Mouse (Mus musculus): ENCODE measurements around the gene Atp5g1. TPM values are rescaled to one million over a fixed set of nuclear protein-coding genes. Genes with fewer than 3 reads are reported as not detected.
"Not testable (repeated sequence)": the region's sequence is repeated elsewhere in the genome, so short reads cannot be mapped to it uniquely, and the experiment has no call there.

Atp5g1 gene
- polyA plus RNA-seq, 1 experiment from 2014 or later, result 1,086 TPM

GRCm38 (mm10) chr11:96111751-96112150, 36.3 kb upstream of the Atp5g1 start, which contains the start of gene Calcoco2:
Gene Calcoco2 (minus strand): TSS chr11:96111964.
- no peaks in the 10 kb centered on the region for H3K36me3 ChIP-seq (ENCODE audit: control insufficient read depth, insufficient read depth, low read length)
- DNase-seq (ENCODE audit: low spot score), result no peak
- ATAC-seq (replicated peaks; ENCODE audit: low FRiP score, low TSS enrichment, low read depth), result no peak
- no peaks in the 10 kb centered on the region for H3K9me3 ChIP-seq (ENCODE audit: control insufficient read depth, low read length)
- H3K9ac ChIP-seq (ENCODE audit: low read length), result no peak within 1 kb of the TSS
- no peaks in the 10 kb centered on the region for H3K4me1 ChIP-seq (replicated peaks; ENCODE audit: control insufficient read depth, insufficient read depth, low read length)
- no peak within 1 kb of the TSS for H3K4me3 ChIP-seq (ENCODE audit: low read depth, low read length)
- 42% methylated on average over 14 of the region's 14 CpGs for WGBS
- no peak within 1 kb of the TSS for H3K4me2 ChIP-seq (ENCODE audit: low read length)
- H3K27ac ChIP-seq (ENCODE audit: low read depth), result no peak within 1 kb of the TSS
- no peaks in the 10 kb centered on the region for H3K27me3 ChIP-seq (replicated peaks; ENCODE audit: control insufficient read depth, insufficient read depth, low read length)

GRCm38 (mm10) chr11:96110950-96111349, 35.5 kb upstream of the Atp5g1 start:
- H3K9me3 ChIP-seq (ENCODE audit: control insufficient read depth, low read length); ATAC-seq (replicated peaks; ENCODE audit: low FRiP score, low TSS enrichment, low read depth); H3K27me3 ChIP-seq (replicated peaks; ENCODE audit: control insufficient read depth, insufficient read depth, low read length); H3K36me3 ChIP-seq (ENCODE audit: control insufficient read depth, insufficient read depth, low read length); H3K4me3 ChIP-seq (ENCODE audit: low read depth, low read length); DNase-seq (ENCODE audit: low spot score); H3K9ac ChIP-seq (ENCODE audit: low read length); H3K4me2 ChIP-seq (ENCODE audit: low read length); H3K27ac ChIP-seq (ENCODE audit: low read depth); H3K4me1 ChIP-seq (replicated peaks; ENCODE audit: control insufficient read depth, insufficient read depth, low read length): not testable (repeated sequence)
- 57% methylated on average over 2 of the region's 2 CpGs for WGBS

- Histone ChIP-seq H3K4me2 (ENCODE audit: low read length) (no peak overlapping the region), H3K4me1 (replicated peaks; ENCODE audit: control insufficient read depth, insufficient read depth, low read length) (no peaks in the 10 kb centered on the region), H3K27me3 (replicated peaks; ENCODE audit: control insufficient read depth, insufficient read depth, low read length) (no peaks in the 10 kb centered on the region), H3K9me3 (ENCODE audit: control insufficient read depth, low read length) (no peaks in the 10 kb centered on the region), H3K36me3 (ENCODE audit: control insufficient read depth, insufficient read depth, low read length) (no peaks in the 10 kb centered on the region), H3K9ac (ENCODE audit: low read length) (no peak overlapping the region), H3K4me3 (ENCODE audit: low read depth, low read length) (no peak overlapping the region), H3K27ac (ENCODE audit: low read depth) (no peak overlapping the region)
- 82% methylated on average over 1 of the region's 1 CpGs for WGBS
- ATAC-seq (replicated peaks; ENCODE audit: low FRiP score, low TSS enrichment, low read depth) (no peak), DNase-seq (ENCODE audit: low spot score) (no peak)
Measured at GRCm38 (mm10) chr11:96108376-96108775, 32.9 kb upstream of the Atp5g1 start.

GRCm38 (mm10) chr11:96093361-96093760, 17.9 kb upstream of the Atp5g1 start:
- WGBS, result 3% methylated on average over 3 of the region's 3 CpGs
- no peak overlapping the region for H3K4me3 ChIP-seq (ENCODE audit: low read depth, low read length)
- DNase-seq (ENCODE audit: low spot score) (peak; percentile 82), ATAC-seq (replicated peaks; ENCODE audit: low FRiP score, low TSS enrichment, low read depth) (no peak)
- no peak overlapping the region for H3K4me2 ChIP-seq (ENCODE audit: low read length)
- no peaks in the 10 kb centered on the region for H3K4me1 ChIP-seq (replicated peaks; ENCODE audit: control insufficient read depth, insufficient read depth, low read length)
- H3K27ac ChIP-seq (ENCODE audit: low read depth), result no peak overlapping the region
- no peaks in the 10 kb centered on the region for H3K9me3 ChIP-seq (ENCODE audit: control insufficient read depth, low read length)
- H3K27me3 ChIP-seq (replicated peaks; ENCODE audit: control insufficient read depth, insufficient read depth, low read length), result 0 out of 2 replicates have a peak, but pooled peaks cover 3% of the 10 kb centered on the region
- H3K36me3 ChIP-seq (ENCODE audit: control insufficient read depth, insufficient read depth, low read length), result no peaks in the 10 kb centered on the region
- H3K9ac ChIP-seq (ENCODE audit: low read length), result no peak overlapping the region

GRCm38 (mm10) chr11:96092674-96093291, 17.3 kb upstream of the Atp5g1 start:
- WGBS, result 44% methylated on average over 7 of the region's 7 CpGs
- no peaks in the 10 kb centered on the region for H3K36me3 ChIP-seq (ENCODE audit: control insufficient read depth, insufficient read depth, low read length)
- no peaks in the 10 kb centered on the region for H3K4me1 ChIP-seq (replicated peaks; ENCODE audit: control insufficient read depth, insufficient read depth, low read length)
- H3K9ac ChIP-seq (ENCODE audit: low read length), result no peak overlapping the region
- no peak overlapping the region for H3K27ac ChIP-seq (ENCODE audit: low read depth)
- 0 out of 2 replicates have a peak, but pooled peaks cover 3% of the 10 kb centered on the region for H3K27me3 ChIP-seq (replicated peaks; ENCODE audit: control insufficient read depth, insufficient read depth, low read length)
- H3K4me3 ChIP-seq (ENCODE audit: low read depth, low read length), result no peak overlapping the region
- ATAC-seq (replicated peaks; ENCODE audit: low FRiP score, low TSS enrichment, low read depth) (no peak), DNase-seq (ENCODE audit: low spot score) (no peak)
- H3K4me2 ChIP-seq (ENCODE audit: low read length), result no peak overlapping the region
- H3K9me3 ChIP-seq (ENCODE audit: control insufficient read depth, low read length), result 0 out of 2 replicates have a peak, but pooled peaks cover 4% of the 10 kb centered on the region

GRCm38 (mm10) chr11:96091073-96091472, 15.6 kb upstream of the Atp5g1 start:
- Histone ChIP-seq H3K4me1 (replicated peaks; ENCODE audit: control insufficient read depth, insufficient read depth, low read length) (no peaks in the 10 kb centered on the region), H3K9me3 (ENCODE audit: control insufficient read depth, low read length) (0 out of 2 replicates have a peak, but pooled peaks cover 4% of the 10 kb centered on the region), H3K27ac (ENCODE audit: low read depth) (no peak overlapping the region), H3K36me3 (ENCODE audit: control insufficient read depth, insufficient read depth, low read length) (no peaks in the 10 kb centered on the region), H3K4me3 (ENCODE audit: low read depth, low read length) (no peak overlapping the region), H3K4me2 (ENCODE audit: low read length) (no peak overlapping the region), H3K9ac (ENCODE audit: low read length) (no peak overlapping the region), H3K27me3 (replicated peaks; ENCODE audit: control insufficient read depth, insufficient read depth, low read length) (0 out of 2 replicates have a peak, but pooled peaks cover 3% of the 10 kb centered on the region)
- WGBS, result 74% methylated on average over 2 of the region's 2 CpGs
- DNase-seq (ENCODE audit: low spot score), result no peak
- ATAC-seq (replicated peaks; ENCODE audit: low FRiP score, low TSS enrichment, low read depth), result no peak

- Histone ChIP-seq H3K27me3 (replicated peaks; ENCODE audit: control insufficient read depth, insufficient read depth, low read length) (0 out of 2 replicates have a peak, but pooled peaks cover 2% of the 10 kb centered on the region), H3K9me3 (ENCODE audit: control insufficient read depth, low read length) (0 out of 2 replicates have a peak, but pooled peaks cover 4% of the 10 kb centered on the region), H3K9ac (ENCODE audit: low read length) (no peak overlapping the region), H3K27ac (ENCODE audit: low read depth) (no peak overlapping the region), H3K4me1 (replicated peaks; ENCODE audit: control insufficient read depth, insufficient read depth, low read length) (no peaks in the 10 kb centered on the region), H3K36me3 (ENCODE audit: control insufficient read depth, insufficient read depth, low read length) (no peaks in the 10 kb centered on the region), H3K4me3 (ENCODE audit: low read depth, low read length) (no peak overlapping the region), H3K4me2 (ENCODE audit: low read length) (no peak overlapping the region)
- no peak for ATAC-seq (replicated peaks; ENCODE audit: low FRiP score, low TSS enrichment, low read depth)
- no peak for DNase-seq (ENCODE audit: low spot score)
- 90% methylated on average over 6 of the region's 6 CpGs for WGBS
Measured at GRCm38 (mm10) chr11:96087981-96088380, 12.5 kb upstream of the Atp5g1 start.

- Histone ChIP-seq H3K27me3 (replicated peaks; ENCODE audit: control insufficient read depth, insufficient read depth, low read length) (no peaks in the 10 kb centered on the region), H3K27ac (ENCODE audit: low read depth) (no peak overlapping the region), H3K4me3 (ENCODE audit: low read depth, low read length) (no peak overlapping the region), H3K9ac (ENCODE audit: low read length) (no peak overlapping the region), H3K9me3 (ENCODE audit: control insufficient read depth, low read length) (no peaks in the 10 kb centered on the region), H3K4me2 (ENCODE audit: low read length) (no peak overlapping the region), H3K4me1 (replicated peaks; ENCODE audit: control insufficient read depth, insufficient read depth, low read length) (no peaks in the 10 kb centered on the region), H3K36me3 (ENCODE audit: control insufficient read depth, insufficient read depth, low read length) (no peaks in the 10 kb centered on the region)
- WGBS, result 67% methylated on average over 3 of the region's 3 CpGs
- ATAC-seq (replicated peaks; ENCODE audit: low FRiP score, low TSS enrichment, low read depth), result no peak
- no peak for DNase-seq (ENCODE audit: low spot score)
Measured at GRCm38 (mm10) chr11:96082682-96083081, 7.2 kb upstream of the Atp5g1 start.

- 77% methylated on average over 5 of the region's 5 CpGs for WGBS
- H3K27ac ChIP-seq (ENCODE audit: low read depth), result no peak overlapping the region
- H3K9me3 ChIP-seq (ENCODE audit: control insufficient read depth, low read length), result no peaks in the 10 kb centered on the region
- DNase-seq (ENCODE audit: low spot score) (no peak), ATAC-seq (replicated peaks; ENCODE audit: low FRiP score, low TSS enrichment, low read depth) (no peak)
- no peak overlapping the region for H3K9ac ChIP-seq (ENCODE audit: low read length)
- no peaks in the 10 kb centered on the region for H3K4me1 ChIP-seq (replicated peaks; ENCODE audit: control insufficient read depth, insufficient read depth, low read length)
- H3K36me3 ChIP-seq (ENCODE audit: control insufficient read depth, insufficient read depth, low read length), result no peaks in the 10 kb centered on the region
- H3K27me3 ChIP-seq (replicated peaks; ENCODE audit: control insufficient read depth, insufficient read depth, low read length), result no peaks in the 10 kb centered on the region
- no peak overlapping the region for H3K4me3 ChIP-seq (ENCODE audit: low read depth, low read length)
- no peak overlapping the region for H3K4me2 ChIP-seq (ENCODE audit: low read length)
Measured at GRCm38 (mm10) chr11:96080736-96081135, 5.3 kb upstream of the Atp5g1 start.
